Mouse (Mus musculus) B cell, adult 67 days (primary cell): Measurements from ENCODE around the gene Keg1. TPM values are rescaled to one million over a fixed set of nuclear protein-coding genes. Genes with fewer than 3 reads are reported as not detected.

ENCODE experiments used
- total RNA-seq, 2 experiments: library from RNA; stranded (reverse); gene quantifications; 4 replicates each; pipeline ENCODE4 v1.2.4; 2023

The Keg1 gene
- total RNA-seq, result not detected

GRCm38 (mm10) chr19:12695590-12695989 lies at the start of gene Keg1:
Keg1 (plus strand) TSS chr19:12695786.

GRCm38 (mm10) chr19:12670139-12670538 lies 25.4 kb upstream of the Keg1 start, which contains the start of gene Olfr1442:
Olfr1442 (plus strand) TSS chr19:12670439.

GRCm38 (mm10) chr19:12677812-12678211 lies 17.8 kb upstream of the Keg1 start, which contains the start of gene Olfr1443:
Olfr1443 (plus strand) TSS chr19:12678112.

GRCm38 (mm10) chr19:12765308-12765707 lies 69.7 kb downstream of the Keg1 start, which contains the start of gene Cntf:
Cntf (minus strand) TSS chr19:12765632.

Other genes starting within 250 kb of the Keg1 start
- 10 to 100 TPM; 28.9 to 39.3 TPM for gene Mpeg1, start 235.0 kb upstream of the Keg1 start, total RNA-seq
- 1 to 10 TPM; 6.6 to 9.8 TPM for gene Dtx4, start 194.3 kb upstream of the Keg1 start, total RNA-seq
- 100 to 1,000 TPM; 155 to 164 TPM for gene Fam111a, start 150.0 kb upstream of the Keg1 start, total RNA-seq
- not detected for gene Gm4952, start 95.8 kb upstream of the Keg1 start, total RNA-seq
- gene Glyat, start 62.5 kb upstream of the Keg1 start, total RNA-seq, result not detected
- not detected for gene Olfr1442, start 25.3 kb upstream of the Keg1 start, total RNA-seq
- not detected for gene Olfr1443, start 17.7 kb upstream of the Keg1 start, total RNA-seq
- gene Cntf, start 69.8 kb downstream of the Keg1 start, total RNA-seq, result 1 to 10 TPM; 3.6 to 5.0 TPM
- gene Zfp91, start 100.3 kb downstream of the Keg1 start, total RNA-seq, result 10 to 100 TPM; 93.7 to 98.7 TPM
- gene Lpxn, start 100.4 kb downstream of the Keg1 start, total RNA-seq, result 10 to 100 TPM; 80.8 to 86.4 TPM
- gene Gm5244, start 150.9 kb downstream of the Keg1 start, total RNA-seq, result 1 to 10 TPM; 5.7 to 6.8 TPM
- gene Olfr1444, start 161.5 kb downstream of the Keg1 start, total RNA-seq, result under 1 TPM; 0.58 to 0.68 TPM
- not detected for gene Olfr1445, start 188.1 kb downstream of the Keg1 start, total RNA-seq
- gene Olfr1446, start 197.7 kb downstream of the Keg1 start, total RNA-seq, result not detected
- not detected for gene Olfr1447, start 208.0 kb downstream of the Keg1 start, total RNA-seq
- not detected for gene Olfr1448, start 228.6 kb downstream of the Keg1 start, total RNA-seq
- gene Olfr1449, start 235.1 kb downstream of the Keg1 start, total RNA-seq, result not detected